Mouse (Mus musculus): ENCODE data around the gene Ssty2.
"Not testable (repeated sequence)": the region's sequence is repeated elsewhere in the genome, so short reads cannot be mapped to it uniquely, and the experiment has no call there.

Ssty2 gene

DNA sequence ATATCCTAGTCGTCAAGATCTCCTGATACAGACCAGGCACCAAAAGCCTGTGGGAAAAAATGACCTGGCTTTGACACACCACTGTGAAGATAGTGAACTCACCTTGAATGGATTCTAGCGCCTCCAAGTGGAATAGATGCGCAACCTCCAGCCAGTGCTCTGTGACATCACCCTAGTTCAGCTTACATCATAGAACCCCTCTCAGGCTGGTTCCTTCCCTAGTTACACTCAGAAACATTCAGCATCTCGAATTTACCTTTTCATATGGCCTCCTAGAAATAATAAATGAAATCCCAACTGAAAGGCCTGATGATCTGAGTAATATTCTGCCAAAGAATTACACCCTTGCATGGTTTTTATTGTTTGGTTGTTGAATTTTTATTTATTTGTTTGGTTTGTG is at the start of gene Ssty2:
Gene Ssty2 (minus strand): TSS at position 101 of the 400 bp plus-strand sequence.
- DNase-seq (ENCODE audit: low spot score in 2 of 2): not testable (repeated sequence)
